Mouse (Mus musculus) embryonic facial prominence, embryonic 15.5 days (tissue): ENCODE measurements around the gene Slc9a3. TPM values are rescaled to one million over a fixed set of nuclear protein-coding genes. Genes with fewer than 3 reads are reported as not detected.

Experiments
- ATAC-seq: fragments of 200-750 bp; cut with Nextera tagmentation; 2 replicates; pipeline ENCODE4 v1.8.0; 2017; ENCODE audit warnings: low read depth, moderate TSS enrichment; ENCODE audit not compliant: insufficient number of reproducible peaks, low FRiP score, low TSS enrichment
- H3K27ac ChIP-seq: fragments of 300-500 bp; sonication (generic); replicated peaks from 2 replicates; pipeline ENCODE4 v1.5.1; 2015; ENCODE audit warnings: mild to moderate bottlenecking, inconsistent platforms
- H3K27me3 ChIP-seq: fragments of 300-500 bp; sonication (generic); 2 replicates; pipeline ENCODE4 v1.6.1; 2015; ENCODE audit warnings: inconsistent platforms
- H3K36me3 ChIP-seq: fragments of 300-500 bp; sonication (generic); 2 replicates; pipeline ENCODE4 v1.6.1; 2015; ENCODE audit warnings: mild to moderate bottlenecking, inconsistent platforms
- H3K4me1 ChIP-seq: fragments of 300-500 bp; sonication (generic); 2 replicates; pipeline ENCODE4 v1.6.1; 2015; ENCODE audit warnings: inconsistent platforms
- H3K4me2 ChIP-seq: fragments of 300-500 bp; sonication (generic); replicated peaks from 2 replicates; pipeline ENCODE4 v1.6.1; 2015; ENCODE audit warnings: mild to moderate bottlenecking, inconsistent platforms
- H3K4me3 ChIP-seq: fragments of 300-500 bp; sonication (generic); replicated peaks from 2 replicates; pipeline ENCODE4 v1.5.1; 2015; ENCODE audit warnings: mild to moderate bottlenecking, inconsistent platforms
- H3K9ac ChIP-seq: fragments of 300-500 bp; sonication (generic); 2 replicates; pipeline ENCODE4 v1.6.1; 2015; ENCODE audit warnings: inconsistent platforms
- H3K9me3 ChIP-seq: fragments of 300-500 bp; sonication (generic); replicated peaks from 2 replicates; pipeline ENCODE4 v1.6.1; 2016; ENCODE audit warnings: inconsistent platforms
- WGBS: fragments of 180-500 bp; shearing (Covaris S2); methylation state at CpG from one replicate; pipeline ENCODE4 v1.1.7; 2015; 5-methylcytosine and 5-hydroxymethylcytosine counted together
- polyA plus RNA-seq: library from polyadenylated mRNA; unstranded; fragments of >200 nt; fragmentation: Nextera tagmentation; extraction: Ambion mirVana; gene quantifications from 2 replicates; pipeline ENCODE4 v1.2.1, GENCODE M21; 2015

Slc9a3 gene
- 0.12 TPM in 2 replicates for polyA plus RNA-seq

- Histone ChIP-seq H3K27me3 (peaks cover 60% of the 10 kb centered on the region), H3K9ac (no peak within 1 kb of the TSS), H3K4me2 (peak within 1 kb of the TSS; percentile 71), H3K27ac (no peak within 1 kb of the TSS), H3K4me3 (peak within 1 kb of the TSS; percentile 37), H3K9me3 (no peaks in the 10 kb centered on the region), H3K36me3 (no peaks in the 10 kb centered on the region), H3K4me1 (peaks cover 8% of the 10 kb centered on the region)
- no peak for ATAC-seq
- 0% methylated on average over 35 of the region's 35 CpGs for WGBS
These were observed at the start of gene Slc9a3 for GRCm38 (mm10) chr13:74121141-74121602. TSS of gene Slc9a3 (plus strand) at chr13:74121457.

GRCm38 (mm10) chr13:74071714-74072113 is 49.5 kb upstream of the Slc9a3 start:
- no peak overlapping the region for H3K4me2 ChIP-seq
- WGBS: 80% methylated on average over 3 of the region's 3 CpGs
- H3K27ac ChIP-seq: no peak overlapping the region
- no peaks in the 10 kb centered on the region for H3K9me3 ChIP-seq
- H3K4me3 ChIP-seq: no peak overlapping the region
- H3K4me1 ChIP-seq: no peaks in the 10 kb centered on the region
- ATAC-seq: no peak
- no peaks in the 10 kb centered on the region for H3K36me3 ChIP-seq
- H3K27me3 ChIP-seq: no peaks in the 10 kb centered on the region; the same call in 1 of the 2 replicates
- no peak overlapping the region for H3K9ac ChIP-seq

- WGBS: 86% methylated on average over 7 of the region's 7 CpGs
- H3K4me3 ChIP-seq: no peak overlapping the region
- H3K4me2 ChIP-seq: no peak overlapping the region
- no peak for ATAC-seq
- H3K4me1 ChIP-seq: no peaks in the 10 kb centered on the region
- no peaks in the 10 kb centered on the region for H3K9me3 ChIP-seq
- no peak overlapping the region for H3K9ac ChIP-seq
- no peaks in the 10 kb centered on the region for H3K36me3 ChIP-seq
- H3K27me3 ChIP-seq: no peaks in the 10 kb centered on the region; the same call in 1 of the 2 replicates
- H3K27ac ChIP-seq: no peak overlapping the region
These were observed 47.9 kb upstream of the Slc9a3 start for GRCm38 (mm10) chr13:74073369-74073768.

GRCm38 (mm10) chr13:74090265-74090664 is 31.0 kb upstream of the Slc9a3 start:
- ATAC-seq: no peak
- 68% methylated on average over 3 of the region's 3 CpGs for WGBS
- Histone ChIP-seq H3K9ac (no peak overlapping the region), H3K36me3 (no peaks in the 10 kb centered on the region), H3K4me1 (no peaks in the 10 kb centered on the region), H3K4me3 (no peak overlapping the region), H3K9me3 (no peaks in the 10 kb centered on the region), H3K27ac (no peak overlapping the region), H3K4me2 (no peak overlapping the region), H3K27me3 (no peaks in the 10 kb centered on the region)

GRCm38 (mm10) chr13:74095936-74096335 is 25.3 kb upstream of the Slc9a3 start:
- no peak for ATAC-seq
- Histone ChIP-seq H3K27me3 (no peaks in the 10 kb centered on the region; the same call in 1 of the 2 replicates), H3K9ac (no peak overlapping the region), H3K27ac (no peak overlapping the region), H3K4me3 (no peak overlapping the region), H3K36me3 (no peaks in the 10 kb centered on the region), H3K4me2 (no peak overlapping the region), H3K4me1 (no peaks in the 10 kb centered on the region), H3K9me3 (no peaks in the 10 kb centered on the region)
- 53% methylated on average over 2 of the region's 2 CpGs for WGBS

- Histone ChIP-seq H3K27me3 (no peaks in the 10 kb centered on the region; the same call in 1 of the 2 replicates), H3K36me3 (no peaks in the 10 kb centered on the region), H3K4me2 (no peak overlapping the region), H3K9me3 (no peaks in the 10 kb centered on the region), H3K4me3 (no peak overlapping the region), H3K4me1 (no peaks in the 10 kb centered on the region), H3K9ac (no peak overlapping the region), H3K27ac (no peak overlapping the region)
- 38% methylated on average over 2 of the region's 2 CpGs for WGBS
- ATAC-seq: no peak
These were observed 24.4 kb upstream of the Slc9a3 start for GRCm38 (mm10) chr13:74096715-74097363.

GRCm38 (mm10) chr13:74098913-74099312 is 22.3 kb upstream of the Slc9a3 start:
- Histone ChIP-seq H3K9me3 (no peaks in the 10 kb centered on the region), H3K4me2 (no peak overlapping the region), H3K27me3 (no peaks in the 10 kb centered on the region; the same call in 1 of the 2 replicates), H3K36me3 (no peaks in the 10 kb centered on the region), H3K27ac (no peak overlapping the region), H3K4me3 (no peak overlapping the region), H3K9ac (no peak overlapping the region), H3K4me1 (no peaks in the 10 kb centered on the region)
- no peak for ATAC-seq
- 89% methylated on average over 6 of the region's 6 CpGs for WGBS

GRCm38 (mm10) chr13:74102108-74102830 is 19.0 kb upstream of the Slc9a3 start:
- no peak overlapping the region for H3K9ac ChIP-seq
- WGBS: 84% methylated on average over 8 of the region's 8 CpGs
- H3K27me3 ChIP-seq: no peaks in the 10 kb centered on the region
- H3K4me3 ChIP-seq: no peak overlapping the region
- no peaks in the 10 kb centered on the region for H3K4me1 ChIP-seq
- H3K27ac ChIP-seq: no peak overlapping the region
- no peaks in the 10 kb centered on the region for H3K9me3 ChIP-seq
- H3K36me3 ChIP-seq: no peaks in the 10 kb centered on the region
- no peak overlapping the region for H3K4me2 ChIP-seq
- ATAC-seq: no peak

GRCm38 (mm10) chr13:74102831-74103582 is 18.2 kb upstream of the Slc9a3 start:
- no peak for ATAC-seq
- no peak overlapping the region for H3K27ac ChIP-seq
- no peak overlapping the region for H3K4me2 ChIP-seq
- no peaks in the 10 kb centered on the region for H3K27me3 ChIP-seq
- no peaks in the 10 kb centered on the region for H3K36me3 ChIP-seq
- 79% methylated on average over 4 of the region's 4 CpGs for WGBS
- H3K9ac ChIP-seq: no peak overlapping the region
- H3K4me3 ChIP-seq: no peak overlapping the region
- H3K4me1 ChIP-seq: no peaks in the 10 kb centered on the region
- H3K9me3 ChIP-seq: no peaks in the 10 kb centered on the region

GRCm38 (mm10) chr13:74104417-74104816 is 16.8 kb upstream of the Slc9a3 start:
- H3K9me3 ChIP-seq: no peaks in the 10 kb centered on the region
- H3K4me2 ChIP-seq: no peak overlapping the region
- 84% methylated on average over 7 of the region's 7 CpGs for WGBS
- H3K4me3 ChIP-seq: no peak overlapping the region
- H3K4me1 ChIP-seq: no peaks in the 10 kb centered on the region
- no peaks in the 10 kb centered on the region for H3K27me3 ChIP-seq
- H3K36me3 ChIP-seq: no peaks in the 10 kb centered on the region
- no peak for ATAC-seq
- H3K9ac ChIP-seq: no peak overlapping the region
- H3K27ac ChIP-seq: no peak overlapping the region

GRCm38 (mm10) chr13:74107410-74107809 is 13.8 kb upstream of the Slc9a3 start:
- H3K36me3 ChIP-seq: no peaks in the 10 kb centered on the region
- H3K4me3 ChIP-seq: no peak overlapping the region
- H3K4me1 ChIP-seq: no peaks in the 10 kb centered on the region
- ATAC-seq: no peak
- H3K9ac ChIP-seq: no peak overlapping the region
- H3K9me3 ChIP-seq: no peaks in the 10 kb centered on the region
- no peak overlapping the region for H3K27ac ChIP-seq
- WGBS: 78% methylated on average over 2 of the region's 2 CpGs
- no peak overlapping the region for H3K4me2 ChIP-seq
- H3K27me3 ChIP-seq: no peaks in the 10 kb centered on the region
